Mouse (Mus musculus): Measurements from ENCODE around the gene Slc27a3.

The Slc27a3 gene

GRCm38 (mm10) chr3:90335517-90335916 is 54.2 kb downstream of the Slc27a3 start:
- no peak for DNase-seq
